Mouse (Mus musculus): ENCODE results near the gene Olfr15.
"Not testable (repeated sequence)": the region's sequence is repeated elsewhere in the genome, so short reads cannot be mapped to it uniquely, and the experiment has no call there.

Gene Olfr15

GRCm38 (mm10) chr16:3830588-3831109 lies at the start of gene Olfr15:
TSS of gene Olfr15 (plus strand) at chr16:3830878.
- peak; percentile 32 for DNase-seq (ENCODE audit: low spot score)

GRCm38 (mm10) chr16:3781237-3781636 lies 49.4 kb upstream of the Olfr15 start:
- peak; percentile 22 for DNase-seq (ENCODE audit: low spot score)

GRCm38 (mm10) chr16:3788394-3788793 lies 42.3 kb upstream of the Olfr15 start:
- DNase-seq (ENCODE audit: low spot score), result no peak

GRCm38 (mm10) chr16:3808176-3808575 lies 22.5 kb upstream of the Olfr15 start:
- DNase-seq (ENCODE audit: low spot score), result no peak

GRCm38 (mm10) chr16:3814667-3815066 lies 16.0 kb upstream of the Olfr15 start:
- not testable (repeated sequence) for DNase-seq (ENCODE audit: low spot score)

- DNase-seq (ENCODE audit: low spot score), result no peak
Measured at GRCm38 (mm10) chr16:3820202-3820601, 10.5 kb upstream of the Olfr15 start.

- DNase-seq (ENCODE audit: low spot score), result no peak
Measured at GRCm38 (mm10) chr16:3828021-3828420, 2.7 kb upstream of the Olfr15 start.

GRCm38 (mm10) chr16:3829727-3830126 lies 951 bp upstream of the Olfr15 start:
- no peak for DNase-seq (ENCODE audit: low spot score)

- DNase-seq (ENCODE audit: low spot score), result no peak
Measured at GRCm38 (mm10) chr16:3835461-3835860, 4.8 kb downstream of the Olfr15 start.

GRCm38 (mm10) chr16:3839157-3839885 lies 8.6 kb downstream of the Olfr15 start:
- DNase-seq (ENCODE audit: low spot score), result peak; percentile 47

GRCm38 (mm10) chr16:3842989-3843388 lies 12.3 kb downstream of the Olfr15 start:
- peak; percentile 14 for DNase-seq (ENCODE audit: low spot score)

- DNase-seq (ENCODE audit: low spot score), result no peak
Measured at GRCm38 (mm10) chr16:3843796-3844195, 13.1 kb downstream of the Olfr15 start.

- DNase-seq (ENCODE audit: low spot score), result peak; percentile 99
Measured at GRCm38 (mm10) chr16:3846711-3847518, 16.2 kb downstream of the Olfr15 start, which contains the start of gene Zfp174. TSS of gene Zfp174 (plus strand) at chr16:3847268.

- peak; percentile 10 for DNase-seq (ENCODE audit: low spot score)
Measured at GRCm38 (mm10) chr16:3847871-3848270, 17.2 kb downstream of the Olfr15 start.

GRCm38 (mm10) chr16:3848416-3848815 lies 17.7 kb downstream of the Olfr15 start:
- no peak for DNase-seq (ENCODE audit: low spot score)

- not testable (repeated sequence) for DNase-seq (ENCODE audit: low spot score)
Measured at GRCm38 (mm10) chr16:3851301-3851700, 20.6 kb downstream of the Olfr15 start.

GRCm38 (mm10) chr16:3852586-3852985 lies 21.9 kb downstream of the Olfr15 start:
- no peak for DNase-seq (ENCODE audit: low spot score)

GRCm38 (mm10) chr16:3854437-3855182 lies 23.9 kb downstream of the Olfr15 start:
- no peak for DNase-seq (ENCODE audit: low spot score)

GRCm38 (mm10) chr16:3855776-3856175 lies 25.1 kb downstream of the Olfr15 start:
- DNase-seq (ENCODE audit: low spot score), result no peak

- no peak for DNase-seq (ENCODE audit: low spot score)
Measured at GRCm38 (mm10) chr16:3859254-3859653, 28.6 kb downstream of the Olfr15 start.

GRCm38 (mm10) chr16:3871815-3872214 lies 41.1 kb downstream of the Olfr15 start:
- no peak for DNase-seq (ENCODE audit: low spot score)
